Mouse (Mus musculus) embryonic facial prominence, embryonic 13.5 days (tissue): ENCODE data around the gene Nwd2. TPM values are rescaled to one million over a fixed set of nuclear protein-coding genes. Genes with fewer than 3 reads are reported as not detected.

ENCODE experiments used
- ATAC-seq: fragments of 200-750 bp; cut with Nextera tagmentation; 2 replicates; pipeline ENCODE4 v1.8.0; 2017; ENCODE audit warnings: low read depth; ENCODE audit not compliant: insufficient number of reproducible peaks, insufficient read depth, low FRiP score, low TSS enrichment
- H3K27ac ChIP-seq: fragments of 300-500 bp; sonication (generic); 2 replicates; pipeline ENCODE4 v1.5.1; 2015; ENCODE audit warnings: moderate library complexity, mild to moderate bottlenecking, inconsistent platforms
- H3K27me3 ChIP-seq: fragments of 300-500 bp; sonication (generic); 2 replicates; pipeline ENCODE4 v1.6.1; 2015; ENCODE audit warnings: mild to moderate bottlenecking, inconsistent platforms
- H3K36me3 ChIP-seq: fragments of 300-500 bp; sonication (generic); 2 replicates; pipeline ENCODE4 v1.6.1; 2015; ENCODE audit warnings: mild to moderate bottlenecking, inconsistent platforms
- H3K4me1 ChIP-seq: fragments of 300-500 bp; sonication (generic); 2 replicates; pipeline ENCODE4 v1.6.1; 2015; ENCODE audit warnings: inconsistent platforms
- H3K4me2 ChIP-seq: fragments of 300-500 bp; sonication (generic); 2 replicates; pipeline ENCODE4 v1.6.1; 2015; ENCODE audit warnings: moderate library complexity, mild to moderate bottlenecking, inconsistent platforms
- H3K4me3 ChIP-seq: fragments of 300-500 bp; sonication (generic); 2 replicates; pipeline ENCODE4 v1.5.1; 2015; ENCODE audit warnings: mild to moderate bottlenecking, inconsistent platforms
- H3K9ac ChIP-seq: fragments of 300-500 bp; sonication (generic); 2 replicates; pipeline ENCODE4 v1.6.1; 2015; ENCODE audit warnings: mild to moderate bottlenecking, inconsistent platforms
- H3K9me3 ChIP-seq: fragments of 300-500 bp; sonication (generic); 2 replicates; pipeline ENCODE4 v1.6.1; 2016; ENCODE audit warnings: inconsistent platforms
- WGBS: fragments of 180-500 bp; shearing (Covaris S2); methylation state at CpG from one replicate; pipeline ENCODE4 v1.1.7; 2015; ENCODE audit warnings: mixed read lengths; 5-methylcytosine and 5-hydroxymethylcytosine counted together
- polyA plus RNA-seq: library from polyadenylated mRNA; unstranded; fragments of >200 nt; fragmentation: Nextera tagmentation; extraction: Ambion mirVana; gene quantifications from 2 replicates; pipeline ENCODE4 v1.2.1, GENCODE M21; 2015

Gene Nwd2
- polyA plus RNA-seq, 1 experiment from 2014 or later = 0.31 TPM

GRCm38 (mm10) chr5:63666884-63667283 lies 18.0 kb downstream of the Nwd2 start:
- H3K4me3 ChIP-seq = no peak overlapping the region
- no peaks in the 10 kb centered on the region for H3K4me1 ChIP-seq

DNA sequence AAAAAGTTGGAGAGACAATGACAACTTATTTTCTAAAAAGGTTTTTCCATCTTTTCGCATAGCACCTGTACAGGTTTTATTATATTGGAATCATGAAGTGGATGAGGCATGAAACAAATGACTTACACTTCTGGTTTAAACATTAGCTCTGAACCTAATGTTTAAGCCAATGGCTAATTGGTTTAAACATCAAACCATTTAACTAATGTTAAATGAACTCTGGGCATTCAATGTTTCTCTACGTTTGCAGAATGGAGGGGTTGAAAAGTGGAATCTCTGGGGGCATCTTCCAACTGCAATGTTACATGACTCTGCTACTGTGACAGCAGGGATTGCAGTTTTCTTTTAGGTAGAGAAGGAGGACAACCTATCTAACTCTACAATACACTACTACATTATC lies 27.0 kb downstream of the Nwd2 start:
- no peaks in the 10 kb centered on the region for H3K36me3 ChIP-seq
- 92% methylated on average over 2 of the region's 2 CpGs for WGBS
- H3K4me3 ChIP-seq = no peak overlapping the region

More at GRCm38 (mm10) chr5:63666884-63667283, 18.0 kb downstream of the Nwd2 start:
- no peak for ATAC-seq
- Histone ChIP-seq H3K36me3 (no peaks in the 10 kb centered on the region), H3K27ac (no peak overlapping the region), H3K27me3 (no peaks in the 10 kb centered on the region), H3K9ac (no peak overlapping the region), H3K4me2 (no peak overlapping the region), H3K9me3 (no peaks in the 10 kb centered on the region)
- WGBS = 93% methylated on average over 5 of the region's 5 CpGs

DNA sequence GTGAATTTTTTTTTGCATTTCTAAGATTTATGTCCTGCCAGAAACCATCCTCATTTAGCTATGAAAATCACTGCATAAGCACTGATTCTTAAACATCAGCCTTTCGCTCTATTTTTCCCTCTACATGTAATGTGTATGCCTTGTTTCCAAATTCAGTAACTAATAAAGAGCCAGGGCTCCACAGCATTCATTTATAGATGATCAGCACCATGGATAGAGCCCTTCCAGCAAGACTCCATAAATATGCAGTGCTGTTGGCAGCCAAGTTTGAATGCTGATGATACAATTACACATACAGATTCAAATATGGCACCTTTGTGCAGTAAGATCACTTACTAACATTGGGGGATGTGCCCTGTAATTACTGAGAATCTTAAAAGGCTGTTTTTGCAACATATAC lies 40.2 kb downstream of the Nwd2 start:
- 72% methylated on average over 1 of the region's 1 CpGs for WGBS
- Histone ChIP-seq H3K27ac (no peak overlapping the region), H3K27me3 (no peaks in the 10 kb centered on the region), H3K4me3 (no peak overlapping the region), H3K9ac (no peak overlapping the region), H3K4me2 (no peak overlapping the region), H3K36me3 (no peaks in the 10 kb centered on the region), H3K4me1 (no peaks in the 10 kb centered on the region), H3K9me3 (no peaks in the 10 kb centered on the region)
- no peak for ATAC-seq

More for the DNA sequence above, 27.0 kb downstream of the Nwd2 start:
- ATAC-seq = no peak
- H3K4me2 ChIP-seq = no peak overlapping the region
- H3K9ac ChIP-seq = no peak overlapping the region
- H3K4me1 ChIP-seq = no peaks in the 10 kb centered on the region
- no peaks in the 10 kb centered on the region for H3K27me3 ChIP-seq
- no peak overlapping the region for H3K27ac ChIP-seq
- H3K9me3 ChIP-seq = no peaks in the 10 kb centered on the region

DNA sequence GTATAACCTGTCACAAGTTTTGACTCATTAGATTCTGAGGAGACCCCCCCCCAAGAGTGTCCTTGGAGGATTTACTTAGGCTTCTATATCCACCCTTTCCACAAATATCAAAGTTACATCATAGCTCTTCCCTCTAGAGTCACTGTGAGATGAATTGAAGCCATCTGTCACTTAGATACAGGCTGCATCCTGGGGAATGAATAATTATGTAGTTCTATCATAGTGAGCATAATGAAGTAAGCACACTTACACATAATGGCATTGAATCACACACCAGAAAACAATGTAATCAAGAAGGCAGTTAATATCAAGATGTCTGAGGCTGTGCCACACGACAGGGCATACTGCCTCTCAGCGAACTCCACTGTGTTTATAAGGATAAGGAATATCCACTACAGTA lies 47.9 kb downstream of the Nwd2 start:
- ATAC-seq = no peak
- Histone ChIP-seq H3K4me2 (no peak overlapping the region), H3K4me1 (no peaks in the 10 kb centered on the region), H3K9me3 (no peaks in the 10 kb centered on the region), H3K36me3 (no peaks in the 10 kb centered on the region), H3K9ac (no peak overlapping the region), H3K4me3 (no peak overlapping the region), H3K27ac (no peak overlapping the region), H3K27me3 (no peaks in the 10 kb centered on the region)
- 91% methylated on average over 2 of the region's 2 CpGs for WGBS

GRCm38 (mm10) chr5:63697196-63697595 lies 48.3 kb downstream of the Nwd2 start:
- H3K27ac ChIP-seq = no peak overlapping the region
- WGBS = 70% methylated on average over 5 of the region's 5 CpGs
- no peaks in the 10 kb centered on the region for H3K36me3 ChIP-seq
- H3K27me3 ChIP-seq = no peaks in the 10 kb centered on the region
- H3K4me3 ChIP-seq = no peak overlapping the region
- ATAC-seq = no peak
- H3K9ac ChIP-seq = no peak overlapping the region
- H3K4me2 ChIP-seq = no peak overlapping the region
- H3K4me1 ChIP-seq = no peaks in the 10 kb centered on the region
- H3K9me3 ChIP-seq = no peaks in the 10 kb centered on the region

- Histone ChIP-seq H3K27ac (no peak overlapping the region), H3K4me2 (no peak overlapping the region), H3K36me3 (no peaks in the 10 kb centered on the region), H3K4me3 (no peak overlapping the region), H3K4me1 (no peaks in the 10 kb centered on the region), H3K9me3 (no peaks in the 10 kb centered on the region), H3K27me3 (no peaks in the 10 kb centered on the region), H3K9ac (no peak overlapping the region)
- no peak for ATAC-seq
- 74% methylated on average over 3 of the region's 3 CpGs for WGBS
Measured at GRCm38 (mm10) chr5:63728955-63729354, 80.1 kb downstream of the Nwd2 start.

DNA sequence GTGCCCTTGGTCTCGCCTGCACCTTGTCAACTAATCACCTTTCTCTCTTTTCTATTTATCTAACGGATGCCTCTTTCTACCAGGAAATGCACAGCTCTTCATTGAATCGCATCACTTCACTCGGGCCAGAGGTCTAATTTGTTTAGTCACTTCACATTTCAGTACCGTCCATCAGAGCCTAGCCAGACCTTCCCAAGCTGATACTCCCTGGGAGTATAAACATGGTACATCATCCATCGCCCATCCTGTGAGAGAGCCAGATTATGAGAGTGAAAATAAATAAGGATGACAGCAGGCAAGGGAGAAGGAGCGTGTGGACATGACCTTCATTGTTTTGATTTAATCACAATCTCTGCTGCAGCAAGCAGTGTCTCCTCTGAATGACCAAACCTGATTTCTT lies 86.6 kb downstream of the Nwd2 start:
- Histone ChIP-seq H3K27ac (no peak overlapping the region), H3K4me3 (no peak overlapping the region), H3K4me2 (no peak overlapping the region), H3K9me3 (no peaks in the 10 kb centered on the region), H3K4me1 (no peaks in the 10 kb centered on the region), H3K9ac (no peak overlapping the region), H3K36me3 (no peaks in the 10 kb centered on the region), H3K27me3 (no peaks in the 10 kb centered on the region)
- 80% methylated on average over 7 of the region's 7 CpGs for WGBS
- ATAC-seq = no peak

DNA sequence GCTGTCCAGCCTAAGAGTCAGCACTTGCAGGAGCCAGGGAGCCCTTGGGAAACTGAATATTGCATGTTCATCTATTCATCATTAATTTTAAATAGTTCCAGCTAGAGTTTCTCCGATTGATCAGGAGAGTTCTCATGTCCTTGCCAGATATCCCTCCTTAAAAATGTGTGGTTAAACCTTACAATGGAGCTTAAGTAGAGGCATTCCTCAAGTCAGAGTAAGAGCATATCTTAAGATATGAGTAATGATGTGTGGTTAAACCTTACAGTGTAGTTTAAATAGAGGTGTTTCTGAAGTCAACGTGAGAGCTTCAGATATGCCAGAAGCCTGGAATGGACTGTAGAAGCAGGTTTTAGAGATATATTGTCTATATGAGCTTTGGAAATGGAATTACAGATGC lies 94.5 kb downstream of the Nwd2 start:
- Histone ChIP-seq H3K9ac (no peak overlapping the region), H3K4me2 (no peak overlapping the region), H3K27me3 (no peaks in the 10 kb centered on the region), H3K9me3 (no peaks in the 10 kb centered on the region), H3K36me3 (no peaks in the 10 kb centered on the region), H3K27ac (no peak overlapping the region), H3K4me1 (no peaks in the 10 kb centered on the region), H3K4me3 (no peak overlapping the region)
- ATAC-seq = no peak
- 83% methylated on average over 2 of the region's 2 CpGs for WGBS

DNA sequence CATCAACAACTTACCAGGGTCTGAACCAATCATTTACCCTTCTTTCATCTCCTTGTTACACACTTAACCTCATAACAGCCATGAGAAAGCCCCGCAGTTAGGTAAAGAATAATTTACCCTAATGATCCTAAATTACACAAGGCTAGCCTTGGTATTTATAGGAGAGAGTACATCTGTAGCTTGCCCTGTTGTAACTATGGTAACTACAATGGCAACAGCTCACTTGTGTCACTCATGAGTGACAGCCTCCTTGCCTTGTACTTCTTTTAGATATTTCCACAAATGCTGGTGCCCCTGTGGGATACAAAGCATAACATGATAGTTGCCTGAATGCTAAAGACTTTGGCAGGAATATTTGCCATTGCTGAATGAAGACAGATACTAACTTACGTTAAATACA lies 99.4 kb downstream of the Nwd2 start:
- H3K36me3 ChIP-seq = no peaks in the 10 kb centered on the region
- no peak overlapping the region for H3K9ac ChIP-seq
- no peak overlapping the region for H3K4me3 ChIP-seq
- no peaks in the 10 kb centered on the region for H3K4me1 ChIP-seq
- no peak for ATAC-seq
- H3K27ac ChIP-seq = no peak overlapping the region
- H3K27me3 ChIP-seq = no peaks in the 10 kb centered on the region
- no peak overlapping the region for H3K4me2 ChIP-seq
- H3K9me3 ChIP-seq = no peaks in the 10 kb centered on the region
- WGBS = 58% methylated on average over 2 of the region's 2 CpGs

GRCm38 (mm10) chr5:63748759-63749158 lies 99.9 kb downstream of the Nwd2 start:
- H3K36me3 ChIP-seq = no peaks in the 10 kb centered on the region
- 53% methylated on average over 1 of the region's 1 CpGs for WGBS
- no peak overlapping the region for H3K4me2 ChIP-seq
- no peak overlapping the region for H3K27ac ChIP-seq
- H3K4me3 ChIP-seq = no peak overlapping the region
- no peak overlapping the region for H3K9ac ChIP-seq
- no peak for ATAC-seq
- no peaks in the 10 kb centered on the region for H3K4me1 ChIP-seq
- no peaks in the 10 kb centered on the region for H3K27me3 ChIP-seq
- no peaks in the 10 kb centered on the region for H3K9me3 ChIP-seq

- 61% methylated on average over 5 of the region's 5 CpGs for WGBS
- no peak for ATAC-seq
- Histone ChIP-seq H3K4me1 (no peaks in the 10 kb centered on the region), H3K27me3 (no peaks in the 10 kb centered on the region), H3K9ac (no peak overlapping the region), H3K9me3 (no peaks in the 10 kb centered on the region), H3K27ac (no peak overlapping the region), H3K4me3 (no peak overlapping the region), H3K4me2 (no peak overlapping the region), H3K36me3 (no peaks in the 10 kb centered on the region)
Measured at GRCm38 (mm10) chr5:63755092-63755761, 106.3 kb downstream of the Nwd2 start.

DNA sequence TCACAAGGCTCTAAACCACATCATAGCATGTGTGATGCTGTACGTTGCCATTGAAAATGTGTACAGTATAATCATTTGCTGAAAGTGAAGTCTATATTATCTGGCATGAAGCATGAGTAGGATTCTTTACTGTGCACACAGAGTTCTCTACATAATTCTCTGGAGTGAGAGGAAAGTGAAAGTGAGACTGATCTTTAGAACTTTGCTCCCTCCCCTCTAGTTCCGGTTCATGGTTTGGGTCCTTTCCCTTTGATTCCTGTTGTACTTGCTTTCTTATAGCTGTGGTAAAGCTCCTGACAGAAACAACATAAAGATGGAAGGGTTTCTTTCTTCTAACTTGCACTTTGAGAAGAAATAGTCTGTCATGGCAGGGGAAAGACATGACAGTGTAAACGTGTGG lies 107.0 kb downstream of the Nwd2 start:
- no peak overlapping the region for H3K4me2 ChIP-seq
- no peaks in the 10 kb centered on the region for H3K4me1 ChIP-seq
- no peak overlapping the region for H3K4me3 ChIP-seq
- no peak overlapping the region for H3K9ac ChIP-seq
- H3K27ac ChIP-seq = no peak overlapping the region
- no peak for ATAC-seq
- H3K36me3 ChIP-seq = no peaks in the 10 kb centered on the region
- 82% methylated on average over 3 of the region's 3 CpGs for WGBS
- H3K9me3 ChIP-seq = no peaks in the 10 kb centered on the region
- no peaks in the 10 kb centered on the region for H3K27me3 ChIP-seq
